Mouse (Mus musculus) small intestine, adult 2 months (tissue): ENCODE data around the gene Snx27.

Source experiments
- CTCF ChIP-seq: fragments of 200-500 bp; IDR thresholded peaks from 2 replicates; pipeline ENCODE4 v1.5.1; 2012; ENCODE audit warnings: low read depth, mild to moderate bottlenecking, control low read depth, inconsistent platforms, low read length, moderate library complexity, mixed read lengths; ENCODE audit not compliant: insufficient replicate concordance, insufficient read length; ENCODE audit errors: extremely low read depth
- POLR2A ChIP-seq: fragments of 200-500 bp; IDR thresholded peaks from 2 replicates; pipeline ENCODE4 v1.6.1; 2012; ENCODE audit warnings: low read depth, mild to moderate bottlenecking, control low read depth, inconsistent platforms, low read length, moderate library complexity

DNA sequence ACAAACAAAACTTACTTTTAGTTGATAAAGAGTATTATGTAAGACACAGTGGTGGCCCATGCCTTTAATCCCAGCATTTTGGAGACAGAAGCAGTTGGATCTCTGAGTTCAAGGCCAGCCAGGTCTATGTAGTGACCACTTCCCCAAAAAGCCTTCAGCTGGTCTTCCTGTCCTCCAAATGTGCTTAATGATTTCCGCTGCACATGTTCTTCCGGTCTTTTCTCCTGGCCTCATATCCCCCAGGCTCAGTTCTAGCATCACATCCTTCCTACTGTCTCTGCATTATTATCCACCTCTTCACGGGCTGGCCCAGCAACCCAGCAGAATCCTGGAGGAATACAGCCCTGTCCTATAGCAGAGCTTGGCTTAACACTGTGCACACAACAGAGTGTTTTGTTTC is 27.1 kb upstream of the Snx27 start:
- TF ChIP-seq CTCF (no peak), POLR2A (no peak)
